Mouse (Mus musculus): ENCODE data around the gene Cd247.
"Not testable (repeated sequence)": the region's sequence is repeated elsewhere in the genome, so short reads cannot be mapped to it uniquely, and the experiment has no call there.

Cd247 gene

GRCm38 (mm10) chr1:165788511-165788910, at the start of gene Cd247:
Cd247 (plus strand) TSS chr1:165788681.
- no peak for DNase-seq (ENCODE audit: low read depth, low spot score)

- DNase-seq (ENCODE audit: low read depth, low spot score) = no peak
Observed at GRCm38 (mm10) chr1:165738985-165739384, 49.5 kb upstream of the Cd247 start.

GRCm38 (mm10) chr1:165741989-165742388, 46.5 kb upstream of the Cd247 start:
- DNase-seq (ENCODE audit: low read depth, low spot score) = no peak

GRCm38 (mm10) chr1:165748053-165748452, 40.4 kb upstream of the Cd247 start:
- DNase-seq (ENCODE audit: low read depth, low spot score) = no peak

GRCm38 (mm10) chr1:165751142-165751541, 37.3 kb upstream of the Cd247 start:
- DNase-seq (ENCODE audit: low read depth, low spot score) = no peak

GRCm38 (mm10) chr1:165751838-165752237, 36.6 kb upstream of the Cd247 start:
- no peak for DNase-seq (ENCODE audit: low read depth, low spot score)

GRCm38 (mm10) chr1:165754205-165754604, 34.3 kb upstream of the Cd247 start:
- no peak for DNase-seq (ENCODE audit: low read depth, low spot score)

GRCm38 (mm10) chr1:165755194-165755593, 33.3 kb upstream of the Cd247 start:
- no peak for DNase-seq (ENCODE audit: low read depth, low spot score)

GRCm38 (mm10) chr1:165761522-165762305, 26.8 kb upstream of the Cd247 start:
- no peak for DNase-seq (ENCODE audit: low read depth, low spot score)

- DNase-seq (ENCODE audit: low read depth, low spot score) = not testable (repeated sequence)
Observed at GRCm38 (mm10) chr1:165762498-165762897, 26.0 kb upstream of the Cd247 start.

- no peak for DNase-seq (ENCODE audit: low read depth, low spot score)
Observed at GRCm38 (mm10) chr1:165762914-165763634, 25.4 kb upstream of the Cd247 start.

- DNase-seq (ENCODE audit: low read depth, low spot score) = peak; percentile 81
Observed at GRCm38 (mm10) chr1:165763635-165764372, 24.7 kb upstream of the Cd247 start, which contains the start of gene Creg1. Creg1 (plus strand) TSS chr1:165763746.

GRCm38 (mm10) chr1:165764571-165764970, 23.9 kb upstream of the Cd247 start:
- no peak for DNase-seq (ENCODE audit: low read depth, low spot score)

GRCm38 (mm10) chr1:165765041-165765440, 23.4 kb upstream of the Cd247 start:
- DNase-seq (ENCODE audit: low read depth, low spot score) = no peak

GRCm38 (mm10) chr1:165765651-165766294, 22.7 kb upstream of the Cd247 start:
- DNase-seq (ENCODE audit: low read depth, low spot score) = no peak

- no peak for DNase-seq (ENCODE audit: low read depth, low spot score)
Observed at GRCm38 (mm10) chr1:165766295-165766890, 22.1 kb upstream of the Cd247 start.

GRCm38 (mm10) chr1:165768894-165769512, 19.5 kb upstream of the Cd247 start:
- DNase-seq (ENCODE audit: low read depth, low spot score) = no peak

GRCm38 (mm10) chr1:165770181-165770759, 18.2 kb upstream of the Cd247 start:
- no peak for DNase-seq (ENCODE audit: low read depth, low spot score)

- DNase-seq (ENCODE audit: low read depth, low spot score) = peak; percentile 61
Observed at GRCm38 (mm10) chr1:165771491-165771897, 17.0 kb upstream of the Cd247 start.

- no peak for DNase-seq (ENCODE audit: low read depth, low spot score)
Observed at GRCm38 (mm10) chr1:165771998-165772397, 16.5 kb upstream of the Cd247 start.
